26 mouse cellular contexts compared by ENCODE assay signal in genomic region chr14:16948736-16949135, GRCm38 (mm10).
A peak's percentile ranks its signal among the peaks of the same experiment; 100 is the strongest.
DNase-seq lines count a peak whose midpoint lies in the region; ATAC-seq and TF ChIP-seq lines count a peak whose summit lies in the region.
"Had no signal": no experiment of that assay in that cellular context is flagged by ENCODE, and none has a peak within 500 bp of the region (broad histone marks: within the 10 kb centered on the region; RNA-seq: fewer than 3 reads in every experiment).

No protein-coding gene starts in this region.

- DNase-seq in kidney, postnatal 0 days (ENCODE audit: low spot score) = peak; percentile 65
- DNase-seq in lung, adult 2 months = no peak
- peak; percentile 74 for DNase-seq in NIH3T3 (ENCODE audit: low read depth)
- peak; percentile 44 for DNase-seq in fibroblast of lung, adult 2 months (ENCODE audit: low read depth)
- no peak for DNase-seq in frontal cortex, postnatal 25 days (ENCODE audit: low spot score in 2 of 2)
- DNase-seq: adrenal gland, adult 8-10 months; adrenal gland, postnatal 14 days; adrenal gland, postnatal 36 days; B cell, adult 2 months; cerebellum, adult 11-12 months; cerebellum, adult 2 months; cerebellum, adult 9-10 months; cerebellum, postnatal 10 days; cerebellum, postnatal 25 days; forebrain, postnatal 0 days had no signal

- no peaks in the 10 kb centered on the region for H3K9me3 ChIP-seq in kidney, postnatal 0 days (replicated peaks; ENCODE audit: low read length)
- no peaks in the 10 kb centered on the region for H3K9me3 ChIP-seq in kidney, embryonic 14.5 days (ENCODE audit: control insufficient read depth, low read length)
- H3K9me3 ChIP-seq in lung, embryonic 16.5 days (ENCODE audit: control insufficient read depth, low read length) = no peaks in the 10 kb centered on the region
- H3K9me3 ChIP-seq in forebrain, embryonic 13.5 days (replicated peaks) = no peaks in the 10 kb centered on the region
- H3K9me3 ChIP-seq: embryonic facial prominence, embryonic 10.5 days; embryonic facial prominence, embryonic 12.5 days; forebrain, embryonic 10.5 days; forebrain, embryonic 12.5 days; forebrain, embryonic 15.5 days; G1E had no signal

- no peak for ATAC-seq in kidney, postnatal 0 days (replicated peaks; ENCODE audit: low FRiP score, low read depth)
- no peak for ATAC-seq in kidney, embryonic 14.5 days (ENCODE audit: low FRiP score, low TSS enrichment)
- ATAC-seq in lung, embryonic 16.5 days (ENCODE audit: low read depth) = peak; percentile 17; the same call in 1 of the 2 replicates
- no peak for ATAC-seq in forebrain, embryonic 13.5 days
- ATAC-seq: CD4-positive, CD25-positive, alpha-beta regulatory T cell, adult 4 months; forebrain, embryonic 15.5 days; forebrain, postnatal 0 days had no signal

- no peak overlapping the region for H3K9ac ChIP-seq in kidney, postnatal 0 days (ENCODE audit: low read depth, low read length)
- H3K9ac ChIP-seq in kidney, embryonic 14.5 days (ENCODE audit: low read depth, low read length) = no peak overlapping the region
- H3K9ac ChIP-seq in lung, embryonic 16.5 days (ENCODE audit: low read length) = no peak overlapping the region
- no peak overlapping the region for H3K9ac ChIP-seq in forebrain, embryonic 13.5 days
- H3K9ac ChIP-seq: embryonic facial prominence, embryonic 12.5 days; forebrain, embryonic 12.5 days; forebrain, embryonic 15.5 days; forebrain, postnatal 0 days had no signal

- no peaks in the 10 kb centered on the region for H3K36me3 ChIP-seq in kidney, postnatal 0 days (ENCODE audit: insufficient read depth, low read length)
- H3K36me3 ChIP-seq in kidney, embryonic 14.5 days (ENCODE audit: control insufficient read depth, insufficient read depth, low read length) = no peaks in the 10 kb centered on the region
- H3K36me3 ChIP-seq in lung, embryonic 16.5 days (ENCODE audit: control insufficient read depth, insufficient read depth, low read length) = no peaks in the 10 kb centered on the region
- H3K36me3 ChIP-seq in forebrain, embryonic 13.5 days (ENCODE audit: poor library complexity, severe bottlenecking) = no peaks in the 10 kb centered on the region
- H3K36me3 ChIP-seq: embryonic facial prominence, embryonic 10.5 days; embryonic facial prominence, embryonic 12.5 days; forebrain, embryonic 10.5 days; forebrain, embryonic 12.5 days; forebrain, embryonic 15.5 days; G1E had no signal

- no peaks in the 10 kb centered on the region for H3K4me1 ChIP-seq in kidney, postnatal 0 days (replicated peaks; ENCODE audit: insufficient read depth, low read length)
- H3K4me1 ChIP-seq in kidney, embryonic 14.5 days (ENCODE audit: control insufficient read depth, insufficient read depth, low read length) = no peaks in the 10 kb centered on the region
- no peaks in the 10 kb centered on the region for H3K4me1 ChIP-seq in lung, embryonic 16.5 days (replicated peaks; ENCODE audit: control insufficient read depth, insufficient read depth, low read length)
- H3K4me1 ChIP-seq in lung, adult 2 months (ENCODE audit: control insufficient read depth, insufficient read depth, low read length) = no peaks in the 10 kb centered on the region
- H3K4me1 ChIP-seq in forebrain, embryonic 13.5 days = no peaks in the 10 kb centered on the region
- H3K4me1 ChIP-seq: embryonic facial prominence, embryonic 10.5 days; embryonic facial prominence, embryonic 12.5 days; forebrain, embryonic 10.5 days; forebrain, embryonic 12.5 days; forebrain, embryonic 15.5 days had no signal

- H3K4me3 ChIP-seq in kidney, postnatal 0 days (replicated peaks; ENCODE audit: low read depth, low read length) = no peak overlapping the region
- H3K4me3 ChIP-seq in kidney, embryonic 14.5 days (ENCODE audit: low read length) = no peak overlapping the region
- H3K4me3 ChIP-seq in lung, embryonic 16.5 days (ENCODE audit: low read length) = no peak overlapping the region
- H3K4me3 ChIP-seq in lung, adult 2 months (replicated peaks; ENCODE audit: extremely low read depth, low read depth, low read length) = no peak overlapping the region
- H3K4me3 ChIP-seq in forebrain, embryonic 13.5 days = no peak overlapping the region
- H3K4me3 ChIP-seq: embryonic facial prominence, embryonic 10.5 days; embryonic facial prominence, embryonic 12.5 days; forebrain, embryonic 10.5 days; forebrain, embryonic 12.5 days; forebrain, embryonic 15.5 days had no signal

- 44% methylated on average over 1 of the region's 1 CpGs for WGBS in kidney, postnatal 0 days
- WGBS in kidney, embryonic 14.5 days = 47% methylated on average over 1 of the region's 1 CpGs
- WGBS in lung, embryonic 16.5 days = 50% methylated on average over 1 of the region's 1 CpGs
- 29% methylated on average over 1 of the region's 1 CpGs for WGBS in lung, adult 2 months
- WGBS in forebrain, embryonic 13.5 days = 79% methylated on average over 1 of the region's 1 CpGs

- TF ChIP-seq CTCF in kidney, postnatal 0 days (IDR thresholded peaks at IDR 0.05; ENCODE audit: low read depth) = no peak
- no peak for TF ChIP-seq CTCF in lung, adult 2 months (IDR thresholded peaks at IDR 0.05; ENCODE audit: insufficient read depth, low read length)

- no peak overlapping the region for H3K27ac ChIP-seq in kidney, postnatal 0 days
- no peak overlapping the region for H3K27ac ChIP-seq in kidney, embryonic 14.5 days (ENCODE audit: low read depth, low read length)
- H3K27ac ChIP-seq in lung, embryonic 16.5 days (ENCODE audit: low read length) = no peak overlapping the region
- H3K27ac ChIP-seq in forebrain, embryonic 13.5 days = no peak overlapping the region
- H3K27ac ChIP-seq: embryonic facial prominence, embryonic 10.5 days; embryonic facial prominence, embryonic 12.5 days; forebrain, embryonic 10.5 days; forebrain, embryonic 12.5 days; forebrain, embryonic 15.5 days had no signal

- no peak for TF ChIP-seq POLR2A in lung, adult 2 months (IDR thresholded peaks at IDR 0.05; ENCODE audit: borderline replicate concordance, extremely low read depth, low read depth, low read length)

- no peaks in the 10 kb centered on the region for H3K27me3 ChIP-seq in kidney, postnatal 0 days (ENCODE audit: insufficient read depth, low read length)
- no peaks in the 10 kb centered on the region for H3K27me3 ChIP-seq in kidney, embryonic 14.5 days (ENCODE audit: control insufficient read depth, insufficient read depth, low read length)
- no peaks in the 10 kb centered on the region for H3K27me3 ChIP-seq in lung, embryonic 16.5 days (ENCODE audit: control insufficient read depth, insufficient read depth, low read depth, low read length)
- no peaks in the 10 kb centered on the region for H3K27me3 ChIP-seq in forebrain, embryonic 13.5 days
- H3K27me3 ChIP-seq: CH12.LX; embryonic facial prominence, embryonic 12.5 days; forebrain, embryonic 12.5 days; forebrain, embryonic 15.5 days had no signal

- no peak overlapping the region for H3K4me2 ChIP-seq in kidney, postnatal 0 days (ENCODE audit: low read length)
- H3K4me2 ChIP-seq in kidney, embryonic 14.5 days (replicated peaks; ENCODE audit: low read depth, low read length) = no peak overlapping the region
- no peak overlapping the region for H3K4me2 ChIP-seq in lung, embryonic 16.5 days (ENCODE audit: low read depth, low read length)
- no peak overlapping the region for H3K4me2 ChIP-seq in forebrain, embryonic 13.5 days
- H3K4me2 ChIP-seq: embryonic facial prominence, embryonic 12.5 days; forebrain, embryonic 12.5 days; forebrain, embryonic 15.5 days had no signal

Comparison
In these comparisons a context has a peak if more than half of its experiments do, and no peak if none do; other contexts are left out.
1. DNase-seq: peak in kidney, postnatal 0 days (single experiment), NIH3T3 (single experiment) and fibroblast of lung, adult 2 months (single experiment); none in lung, adult 2 months (single experiment) and frontal cortex, postnatal 25 days (0 of 2).